Mouse (Mus musculus): Measurements from ENCODE around the gene Abat. TPM values are rescaled to one million over a fixed set of nuclear protein-coding genes. Genes with fewer than 3 reads are reported as not detected.
A peak's percentile ranks its signal among the peaks of the same experiment; 100 is the strongest.

Abat gene
- polyA plus RNA-seq, 1 experiment, result 5.1 TPM

DNA sequence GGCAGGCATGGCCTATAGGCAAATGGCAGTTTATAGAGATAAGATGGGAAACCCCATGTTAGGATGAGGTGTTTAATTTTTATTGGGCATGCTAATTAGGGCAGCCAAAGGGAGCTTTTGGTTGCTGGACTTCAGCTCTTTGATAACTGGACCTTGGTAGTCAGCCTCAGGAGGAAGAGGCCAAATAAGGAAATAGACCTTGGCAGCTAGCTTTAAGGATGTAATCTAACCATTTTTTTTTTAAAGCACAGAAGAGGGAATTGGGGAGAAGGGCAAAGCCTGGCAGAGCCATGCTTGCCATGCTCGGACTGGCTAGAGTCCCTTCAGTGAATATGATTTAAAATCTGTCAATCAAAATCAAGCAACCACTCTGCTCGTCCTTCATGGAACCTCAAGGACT is 117.2 kb downstream of the Abat start:
- Histone ChIP-seq H3K36me3 (ENCODE audit: control insufficient read depth, insufficient read depth, low read length) (no peaks in the 10 kb centered on the region; the same call in 1 of the 2 replicates), H3K27me3 (ENCODE audit: control insufficient read depth, insufficient read depth, low read length) (no peaks in the 10 kb centered on the region), H3K4me1 (ENCODE audit: control insufficient read depth, insufficient read depth, insufficient read length) (no peaks in the 10 kb centered on the region), H3K4me3 (ENCODE audit: extremely low read depth, insufficient read depth, insufficient read length) (no peak overlapping the region), H3K27ac (ENCODE audit: insufficient read depth, low read length) (no peak overlapping the region)
- TF ChIP-seq POLR2A (IDR thresholded peaks at IDR 0.05; ENCODE audit: low read depth, low read length) (no peak), CTCF (IDR thresholded peaks at IDR 0.05; ENCODE audit: extremely low read depth, insufficient read depth, insufficient read length, insufficient replicate concordance) (no peak)
- DNase-seq (ENCODE audit: low read depth in 1 of 2, low spot score in 2 of 2), result no peak
- 78% methylated on average over 2 of the region's 2 CpGs for WGBS

DNA sequence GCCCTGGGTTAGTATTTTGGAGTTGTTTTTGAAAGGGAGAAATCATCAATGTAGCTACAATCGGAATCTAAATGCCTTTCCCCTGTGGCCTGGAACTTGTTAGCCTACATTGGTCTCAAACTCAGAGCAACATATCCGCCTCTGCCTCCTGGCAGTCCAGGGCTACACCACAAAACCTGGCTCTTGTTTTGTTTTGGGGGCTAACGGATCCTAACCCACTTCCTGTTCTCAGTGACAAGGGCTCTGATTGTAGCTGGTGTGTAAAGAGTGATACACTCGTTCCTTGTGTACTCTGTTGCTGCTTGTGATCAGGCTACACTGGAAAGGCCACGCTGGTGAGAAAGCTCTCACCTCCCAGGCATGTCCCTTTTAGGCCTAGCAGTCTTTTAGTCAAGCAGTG is 118.2 kb downstream of the Abat start:
- TF ChIP-seq POLR2A (IDR thresholded peaks at IDR 0.05; ENCODE audit: low read depth, low read length) (no peak), CTCF (IDR thresholded peaks at IDR 0.05; ENCODE audit: extremely low read depth, insufficient read depth, insufficient read length, insufficient replicate concordance) (no peak)

DNA sequence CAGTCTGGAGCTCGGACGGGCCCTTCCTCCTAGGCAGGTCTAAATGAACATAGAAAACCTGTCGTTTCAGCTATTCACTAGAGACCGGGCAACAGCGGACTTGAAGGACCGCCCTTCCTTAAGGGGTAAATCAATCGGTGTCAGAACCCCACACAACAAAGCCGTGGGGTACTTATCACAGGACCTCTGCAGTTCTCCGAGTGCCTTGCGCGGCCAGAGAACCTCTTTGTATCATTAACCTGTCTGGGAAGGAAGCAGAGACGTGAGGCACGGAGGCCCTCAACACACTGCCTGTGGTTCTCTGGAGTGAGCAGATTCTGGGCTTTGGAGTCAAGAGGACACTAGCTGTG is 123.6 kb downstream of the Abat start:
- no peak for DNase-seq (ENCODE audit: low read depth in 1 of 2, low spot score in 2 of 2)
- Histone ChIP-seq H3K27ac (ENCODE audit: insufficient read depth, low read length) (peak overlapping the region; percentile 93), H3K36me3 (ENCODE audit: control insufficient read depth, insufficient read depth, low read length) (no peaks in the 10 kb centered on the region; the same call in none of the 2 replicates), H3K27me3 (ENCODE audit: control insufficient read depth, insufficient read depth, low read length) (no peaks in the 10 kb centered on the region), H3K4me1 (ENCODE audit: control insufficient read depth, insufficient read depth, insufficient read length) (peaks cover 5% of the 10 kb centered on the region; the same call in 1 of the 2 replicates), H3K4me3 (ENCODE audit: extremely low read depth, insufficient read depth, insufficient read length) (peak overlapping the region; percentile 99)
- no peak for TF ChIP-seq CTCF (IDR thresholded peaks at IDR 0.05; ENCODE audit: extremely low read depth, insufficient read depth, insufficient read length, insufficient replicate concordance)
- no peak for TF ChIP-seq POLR2A (IDR thresholded peaks at IDR 0.05; ENCODE audit: low read depth, low read length)
- 1% methylated on average over 13 of the region's 13 CpGs for WGBS

More for the DNA sequence above, 118.2 kb downstream of the Abat start:
- Histone ChIP-seq H3K27me3 (ENCODE audit: control insufficient read depth, insufficient read depth, low read length) (no peaks in the 10 kb centered on the region), H3K4me1 (ENCODE audit: control insufficient read depth, insufficient read depth, insufficient read length) (peaks cover 5% of the 10 kb centered on the region; the same call in 1 of the 2 replicates), H3K4me3 (ENCODE audit: extremely low read depth, insufficient read depth, insufficient read length) (no peak overlapping the region), H3K36me3 (ENCODE audit: control insufficient read depth, insufficient read depth, low read length) (no peaks in the 10 kb centered on the region; the same call in 1 of the 2 replicates), H3K27ac (ENCODE audit: insufficient read depth, low read length) (no peak overlapping the region)
- DNase-seq (ENCODE audit: low read depth in 1 of 2, low spot score in 2 of 2), result no peak
- WGBS, result 25% methylated on average over 5 of the region's 5 CpGs

DNA sequence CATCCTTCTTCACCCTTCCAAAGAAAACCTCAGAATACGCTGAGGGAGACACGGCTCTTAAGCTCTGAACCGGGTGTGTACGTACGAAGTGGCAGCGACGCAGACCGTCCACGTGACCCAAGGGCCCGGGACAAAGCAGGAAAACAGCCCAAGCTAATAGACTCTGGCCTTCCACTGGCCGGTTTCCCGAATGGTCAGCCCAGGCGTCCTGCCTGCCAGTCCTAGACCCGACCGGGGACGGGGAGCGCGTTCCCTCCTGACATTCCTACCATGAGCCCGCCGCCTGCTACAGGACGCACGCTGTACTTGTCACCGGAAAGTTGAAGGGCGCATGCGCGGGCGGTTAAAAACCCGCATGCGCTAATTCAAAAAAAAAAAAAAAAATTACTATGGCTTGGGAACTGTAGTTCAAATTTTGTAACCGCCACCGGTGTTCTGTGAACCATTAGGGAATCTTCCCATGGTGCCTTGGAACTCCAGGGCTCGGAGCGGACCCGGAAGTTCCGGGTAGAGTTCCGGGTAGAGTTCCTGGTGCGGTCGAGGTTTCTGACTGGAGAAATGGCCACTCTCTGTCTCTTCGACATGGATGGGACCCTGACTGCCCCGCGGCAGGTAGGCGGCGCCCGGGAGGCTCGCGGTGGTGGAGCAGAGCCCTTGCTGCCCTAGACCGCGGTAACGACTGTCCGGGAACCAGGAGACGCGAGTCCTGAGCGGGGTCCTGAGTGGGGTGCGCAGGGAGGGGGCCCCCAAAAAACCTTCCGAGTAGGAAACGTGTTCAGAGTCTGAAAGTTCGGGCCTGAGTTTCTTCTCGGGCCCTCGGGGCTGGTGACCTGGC is 124.2 kb downstream of the Abat start, which contains the start of the genes Pmm2 and Tmem186:
Gene Pmm2 (plus strand): TSS at position 458 of the 835 bp plus-strand sequence.
Gene Tmem186 (minus strand): TSS at position 496 of the 835 bp plus-strand sequence.
- peak; percentile 68 to 77 for DNase-seq (ENCODE audit: low read depth in 1 of 2, low spot score in 2 of 2)
- no peaks in the 10 kb centered on the region for H3K27me3 ChIP-seq (ENCODE audit: control insufficient read depth, insufficient read depth, low read length)
- under 1% methylated on average over 59 of the region's 59 CpGs for WGBS
- peaks cover 5% of the 10 kb centered on the region; the same call in 1 of the 2 replicates for H3K4me1 ChIP-seq (ENCODE audit: control insufficient read depth, insufficient read depth, insufficient read length)
- TF ChIP-seq POLR2A (IDR thresholded peaks at IDR 0.05; ENCODE audit: low read depth, low read length) (no peak), CTCF (IDR thresholded peaks at IDR 0.05; ENCODE audit: extremely low read depth, insufficient read depth, insufficient read length, insufficient replicate concordance) (no peak)
- no peaks in the 10 kb centered on the region; the same call in none of the 2 replicates for H3K36me3 ChIP-seq (ENCODE audit: control insufficient read depth, insufficient read depth, low read length)
- peak within 1 kb of the TSS; percentile 93 for H3K27ac ChIP-seq (ENCODE audit: insufficient read depth, low read length)
- H3K4me3 ChIP-seq (ENCODE audit: extremely low read depth, insufficient read depth, insufficient read length), result peak within 1 kb of the TSS; percentile 99

DNA sequence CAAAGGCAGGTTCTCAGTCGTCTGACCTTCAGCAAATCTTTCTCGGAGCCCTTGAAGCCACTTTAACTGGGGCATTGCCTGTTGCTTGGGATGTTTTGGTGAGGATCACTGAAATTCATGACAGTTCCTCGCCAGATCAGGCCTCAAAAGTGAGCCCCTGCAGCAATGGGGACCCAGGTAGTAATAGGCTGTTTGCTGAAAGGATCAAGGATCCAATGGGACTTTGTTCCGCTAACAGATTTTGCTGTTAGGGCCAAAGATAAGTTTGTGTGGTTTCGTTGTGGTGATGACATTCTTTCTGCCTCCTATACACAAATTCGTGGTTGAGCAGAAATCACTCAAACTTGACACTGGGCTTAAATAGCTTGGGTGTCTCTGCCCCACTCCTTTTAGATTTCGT is 124.9 kb downstream of the Abat start:
- no peaks in the 10 kb centered on the region for H3K27me3 ChIP-seq (ENCODE audit: control insufficient read depth, insufficient read depth, low read length)
- H3K27ac ChIP-seq (ENCODE audit: insufficient read depth, low read length), result peak overlapping the region; percentile 93
- DNase-seq (ENCODE audit: low read depth in 1 of 2, low spot score in 2 of 2), result no peak
- TF ChIP-seq POLR2A (IDR thresholded peaks at IDR 0.05; ENCODE audit: low read depth, low read length) (no peak), CTCF (IDR thresholded peaks at IDR 0.05; ENCODE audit: extremely low read depth, insufficient read depth, insufficient read length, insufficient replicate concordance) (no peak)
- peaks cover 5% of the 10 kb centered on the region; the same call in 1 of the 2 replicates for H3K4me1 ChIP-seq (ENCODE audit: control insufficient read depth, insufficient read depth, insufficient read length)
- 25% methylated on average over 7 of the region's 7 CpGs for WGBS
- H3K36me3 ChIP-seq (ENCODE audit: control insufficient read depth, insufficient read depth, low read length), result peaks cover 3% of the 10 kb centered on the region
- peak overlapping the region; percentile 99 for H3K4me3 ChIP-seq (ENCODE audit: extremely low read depth, insufficient read depth, insufficient read length)

DNA sequence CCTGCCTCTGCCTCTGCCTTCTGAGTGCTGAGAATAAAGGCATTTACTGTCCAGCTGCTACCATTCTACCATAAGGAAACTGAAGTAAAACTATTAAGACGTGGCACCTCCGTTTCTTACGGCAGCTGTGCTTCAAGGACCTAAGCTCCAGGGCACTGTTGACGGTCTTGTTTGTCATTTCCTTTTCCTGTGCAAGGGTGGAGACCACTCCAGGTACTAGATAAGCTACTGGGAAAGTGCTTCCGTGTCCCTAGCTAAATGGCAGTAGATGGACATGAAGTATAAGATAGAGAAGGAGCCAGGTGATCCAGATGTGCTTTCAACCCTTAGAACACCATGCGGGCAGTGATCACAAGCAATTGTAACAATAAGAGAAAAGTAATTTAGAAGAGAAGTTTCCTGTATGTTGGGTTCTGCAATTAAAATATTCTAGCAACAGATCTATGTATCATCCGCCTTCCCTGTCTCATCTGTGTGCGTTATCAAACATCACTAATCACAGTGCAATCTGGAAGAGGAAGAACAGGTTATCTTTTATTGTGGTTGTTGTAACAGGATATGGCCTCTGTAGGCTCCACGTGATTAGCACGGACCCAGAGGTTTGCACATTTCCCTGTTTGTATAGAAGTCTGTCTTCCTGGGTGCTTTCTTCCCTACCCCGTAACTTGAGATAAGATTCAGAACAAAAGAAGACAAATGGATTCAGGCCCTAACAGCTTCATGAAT is 126.4 kb downstream of the Abat start:
- H3K4me3 ChIP-seq (ENCODE audit: extremely low read depth, insufficient read depth, insufficient read length), result no peak overlapping the region
- DNase-seq (ENCODE audit: low read depth in 1 of 2, low spot score in 2 of 2), result peak in 1 of 2 experiments; percentile 12
- peaks cover 5% of the 10 kb centered on the region; the same call in 1 of the 2 replicates for H3K4me1 ChIP-seq (ENCODE audit: control insufficient read depth, insufficient read depth, insufficient read length)
- WGBS, result 57% methylated on average over 11 of the region's 11 CpGs
- TF ChIP-seq CTCF (IDR thresholded peaks at IDR 0.05; ENCODE audit: extremely low read depth, insufficient read depth, insufficient read length, insufficient replicate concordance) (no peak), POLR2A (IDR thresholded peaks at IDR 0.05; ENCODE audit: low read depth, low read length) (no peak)
- H3K36me3 ChIP-seq (ENCODE audit: control insufficient read depth, insufficient read depth, low read length), result peaks cover 11% of the 10 kb centered on the region
- no peak overlapping the region for H3K27ac ChIP-seq (ENCODE audit: insufficient read depth, low read length)
- H3K27me3 ChIP-seq (ENCODE audit: control insufficient read depth, insufficient read depth, low read length), result no peaks in the 10 kb centered on the region

All from spleen, adult 2 months (tissue).